Mouse (Mus musculus) cerebellum, adult 9-11 months (tissue): ENCODE measurements at regions not wholly inside any gene's neighbourhood (a gene's known extent, or its start where the extent isn't known, plus 50 kb on each side); places are given as distances from the start of the nearest gene placed in this dataset.

Experiments used
- DNase-seq: peaks from one replicate; pipeline ENCODE4 v3.0.0; 2022

- no peak for DNase-seq
Measured at GRCm38 (mm10) chr1:57032407-57032806, 54.0 kb upstream of the Satb2 start.

- DNase-seq, result no peak
Measured at GRCm38 (mm10) chr1:57033244-57033643, 54.8 kb upstream of the Satb2 start.

- DNase-seq, result no peak
Measured at GRCm38 (mm10) chr1:57034411-57034810, 56.0 kb upstream of the Satb2 start.

GRCm38 (mm10) chr1:57036382-57036781, 57.9 kb upstream of the Satb2 start:
- DNase-seq, result no peak

- no peak for DNase-seq
Measured at GRCm38 (mm10) chr1:57040201-57040600, 61.8 kb upstream of the Satb2 start.

- no peak for DNase-seq
Measured at GRCm38 (mm10) chr1:57041578-57041977, 63.1 kb upstream of the Satb2 start.

GRCm38 (mm10) chr1:57053836-57054235, 75.4 kb upstream of the Satb2 start:
- DNase-seq, result no peak

GRCm38 (mm10) chr1:57055976-57056375, 77.5 kb upstream of the Satb2 start:
- DNase-seq, result no peak

GRCm38 (mm10) chr1:57059216-57059615, 80.8 kb upstream of the Satb2 start:
- DNase-seq, result no peak

- no peak for DNase-seq
Measured at GRCm38 (mm10) chr1:57075221-57075620, 96.8 kb upstream of the Satb2 start.

GRCm38 (mm10) chr1:57076696-57077095, 98.2 kb upstream of the Satb2 start:
- DNase-seq, result no peak

GRCm38 (mm10) chr1:57080306-57080705, 101.9 kb upstream of the Satb2 start:
- DNase-seq, result no peak

- no peak for DNase-seq
Measured at GRCm38 (mm10) chr1:57083134-57083533, 104.7 kb upstream of the Satb2 start.

- DNase-seq, result no peak
Measured at GRCm38 (mm10) chr1:57083540-57084083, 105.2 kb upstream of the Satb2 start.

GRCm38 (mm10) chr1:57095361-57096247, 117.2 kb upstream of the Satb2 start:
- DNase-seq, result no peak

- no peak for DNase-seq
Measured at GRCm38 (mm10) chr1:57096248-57096600, 117.8 kb upstream of the Satb2 start.

GRCm38 (mm10) chr1:57096740-57097139, 118.3 kb upstream of the Satb2 start:
- no peak for DNase-seq

GRCm38 (mm10) chr1:57100614-57101013, 122.2 kb upstream of the Satb2 start:
- no peak for DNase-seq

GRCm38 (mm10) chr1:57107308-57107707, 128.9 kb upstream of the Satb2 start:
- no peak for DNase-seq

- DNase-seq, result no peak
Measured at GRCm38 (mm10) chr1:57120678-57121077, 142.2 kb upstream of the Satb2 start.

- no peak for DNase-seq
Measured at GRCm38 (mm10) chr1:57144181-57144580, 165.7 kb upstream of the Satb2 start.

GRCm38 (mm10) chr1:57155869-57156268, 177.4 kb upstream of the Satb2 start:
- DNase-seq, result no peak

GRCm38 (mm10) chr1:57164443-57164842, 186.0 kb upstream of the Satb2 start:
- DNase-seq, result no peak

- DNase-seq, result no peak
Measured at GRCm38 (mm10) chr1:57174289-57174890, 195.9 kb upstream of the Satb2 start.
